Mouse (Mus musculus) kidney, postnatal 0 days (tissue): Measurements from ENCODE around the gene Sertad4. TPM values are rescaled to one million over a fixed set of nuclear protein-coding genes. Genes with fewer than 3 reads are reported as not detected.

Experiments
- ATAC-seq: fragments of 200-750 bp; cut with Nextera tagmentation; replicated peaks from 2 replicates; pipeline ENCODE4 v1.8.0; 2017; ENCODE audit warnings: low read depth, moderate number of reproducible peaks, moderate TSS enrichment, moderate library complexity; ENCODE audit not compliant: low FRiP score
- DNase-seq: peaks from one replicate; pipeline ENCODE4 v3.0.0-alpha.2; 2016; ENCODE audit warnings: low spot score
- H3K27ac ChIP-seq: fragments of 300-500 bp; sonication (generic); 2 replicates; pipeline ENCODE4 v1.5.1; 2014; ENCODE audit warnings: mild to moderate bottlenecking
- H3K27me3 ChIP-seq: fragments of 300-500 bp; sonication (generic); 2 replicates; pipeline ENCODE4 v1.6.1; 2014; ENCODE audit warnings: low read length, mixed read lengths; ENCODE audit not compliant: insufficient read depth
- H3K36me3 ChIP-seq: fragments of 300-500 bp; sonication (generic); 2 replicates; pipeline ENCODE4 v1.6.1; 2014; ENCODE audit warnings: low read length, mixed read lengths; ENCODE audit not compliant: insufficient read depth
- H3K4me1 ChIP-seq: fragments of 300-500 bp; sonication (generic); replicated peaks from 2 replicates; pipeline ENCODE4 v1.6.1; 2014; ENCODE audit warnings: antibody characterized with exemption, low read length, mixed read lengths; ENCODE audit not compliant: insufficient read depth
- H3K4me2 ChIP-seq: fragments of 300-500 bp; sonication (generic); 2 replicates; pipeline ENCODE4 v1.6.1; 2014; ENCODE audit warnings: mild to moderate bottlenecking, low read length, moderate library complexity, mixed read lengths
- H3K4me3 ChIP-seq: fragments of 300-500 bp; sonication (generic); replicated peaks from 2 replicates; pipeline ENCODE4 v1.5.1; 2014; ENCODE audit warnings: low read depth, low read length
- H3K9ac ChIP-seq: fragments of 300-500 bp; sonication (generic); 2 replicates; pipeline ENCODE4 v1.6.1; 2014; ENCODE audit warnings: low read depth, low read length
- H3K9me3 ChIP-seq: fragments of 300-500 bp; sonication (generic); replicated peaks from 2 replicates; pipeline ENCODE4 v1.6.1; 2016; ENCODE audit warnings: low read length, inconsistent platforms, mixed read lengths
- CTCF ChIP-seq: IDR thresholded peaks from 2 replicates; pipeline ENCODE4 v1.5.1; 2016; ENCODE audit warnings: antibody characterized with exemption, low read depth, mild to moderate bottlenecking, moderate library complexity
- WGBS: fragments of 180-500 bp; shearing (Covaris S2); extraction: QIAGEN DNeasy Blood & Tissue Kit; methylation state at CpG from one replicate; pipeline ENCODE4 v1.1.7; 2014; 5-methylcytosine and 5-hydroxymethylcytosine counted together
- polyA plus RNA-seq: library from polyadenylated mRNA; unstranded; fragments of >200 nt; fragmentation: Nextera tagmentation; extraction: Ambion mirVana; gene quantifications from 2 replicates; pipeline ENCODE4 v1.2.1, GENCODE M21; 2015

The Sertad4 gene
- polyA plus RNA-seq, 1 experiment from 2014 or later, result 20.0 TPM

DNA sequence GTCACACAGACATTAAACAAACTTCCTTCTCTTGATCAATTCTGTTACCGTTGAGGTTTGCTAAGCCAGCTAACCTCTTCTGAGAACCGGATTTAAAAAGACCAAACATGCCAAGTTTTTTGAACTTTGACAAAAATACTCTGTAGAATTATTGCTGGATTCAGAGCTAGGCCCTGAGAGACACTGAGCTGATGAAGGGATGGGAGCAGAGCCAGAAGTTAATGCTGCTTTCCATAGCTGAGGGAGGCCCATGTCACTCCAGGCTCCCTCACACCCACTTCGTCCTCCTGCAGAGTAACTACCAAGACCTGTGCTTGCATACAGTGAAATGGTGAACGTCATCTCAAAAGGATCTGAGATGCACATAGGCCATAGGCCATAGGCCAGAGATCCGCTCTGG, 43.3 kb downstream of the Sertad4 start:
- WGBS, result 72% methylated on average over 5 of the region's 5 CpGs
- Histone ChIP-seq H3K36me3 (no peaks in the 10 kb centered on the region), H3K9ac (no peak overlapping the region), H3K9me3 (no peaks in the 10 kb centered on the region), H3K27ac (no peak overlapping the region), H3K4me2 (no peak overlapping the region), H3K4me1 (no peaks in the 10 kb centered on the region), H3K4me3 (no peak overlapping the region), H3K27me3 (no peaks in the 10 kb centered on the region)
- DNase-seq (peak; percentile 62), ATAC-seq (0 out of 2 replicates have a peak, but pooled peaks have one; percentile 29)
- TF ChIP-seq CTCF, result no peak

DNA sequence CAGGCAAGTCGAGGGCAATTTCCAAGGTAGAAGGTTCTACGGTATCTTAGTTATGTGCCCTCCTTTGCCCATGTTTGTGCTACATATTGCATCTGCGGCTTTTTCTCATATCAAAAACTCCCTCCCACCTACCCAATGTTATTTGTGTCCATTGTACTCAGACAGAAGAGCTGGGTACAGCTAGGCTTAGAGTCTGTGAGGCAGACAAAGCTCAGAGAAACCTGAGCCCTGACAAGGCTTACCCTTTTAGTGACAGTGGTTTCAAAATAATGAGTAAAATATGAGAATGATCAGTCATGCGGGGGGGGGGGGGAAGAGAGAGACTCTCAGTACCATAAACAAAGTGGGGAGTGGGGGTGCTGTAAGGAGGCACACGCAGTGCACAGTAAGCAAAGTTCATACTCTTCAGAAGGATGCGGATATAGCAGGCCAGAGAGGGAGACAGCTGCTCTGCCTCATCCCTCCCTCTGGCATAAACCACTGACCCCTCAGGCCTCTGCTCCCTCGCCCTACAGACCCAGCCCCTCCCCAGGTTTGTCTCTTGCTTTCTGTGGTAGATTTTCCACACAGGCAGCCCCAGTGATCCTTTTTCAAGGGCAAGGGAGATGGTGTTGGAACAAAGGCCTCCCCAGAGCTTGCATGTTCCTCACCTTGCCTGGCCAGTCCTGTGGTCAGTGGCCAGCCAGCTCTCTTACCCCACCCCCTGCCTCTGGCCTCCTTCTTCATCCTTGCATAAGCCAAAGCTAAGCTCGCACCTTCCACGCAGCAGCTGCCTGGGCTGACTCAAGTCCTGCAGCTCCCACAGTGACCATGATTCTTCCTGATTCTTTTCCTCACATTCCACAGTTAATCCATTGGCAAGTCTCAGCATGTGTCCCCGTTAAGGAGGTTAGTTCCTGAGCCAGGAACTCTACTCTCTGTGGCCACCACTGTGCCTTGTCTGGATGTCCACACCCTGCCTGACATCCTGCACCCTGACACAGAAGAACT, 49.1 kb downstream of the Sertad4 start:
- Histone ChIP-seq H3K4me2 (no peak overlapping the region), H3K4me3 (no peak overlapping the region), H3K4me1 (no peaks in the 10 kb centered on the region; the same call in 1 of the 2 replicates), H3K27ac (0 out of 2 replicates have a peak overlapping the region, but pooled peaks have one; percentile 19), H3K36me3 (no peaks in the 10 kb centered on the region), H3K27me3 (no peaks in the 10 kb centered on the region), H3K9ac (no peak overlapping the region), H3K9me3 (no peaks in the 10 kb centered on the region)
- WGBS, result 46% methylated on average over 9 of the region's 10 CpGs
- ATAC-seq (0 out of 2 replicates have a peak, but pooled peaks have one; percentile 36), DNase-seq (peak; percentile 60)
- TF ChIP-seq CTCF, result no peak

DNA sequence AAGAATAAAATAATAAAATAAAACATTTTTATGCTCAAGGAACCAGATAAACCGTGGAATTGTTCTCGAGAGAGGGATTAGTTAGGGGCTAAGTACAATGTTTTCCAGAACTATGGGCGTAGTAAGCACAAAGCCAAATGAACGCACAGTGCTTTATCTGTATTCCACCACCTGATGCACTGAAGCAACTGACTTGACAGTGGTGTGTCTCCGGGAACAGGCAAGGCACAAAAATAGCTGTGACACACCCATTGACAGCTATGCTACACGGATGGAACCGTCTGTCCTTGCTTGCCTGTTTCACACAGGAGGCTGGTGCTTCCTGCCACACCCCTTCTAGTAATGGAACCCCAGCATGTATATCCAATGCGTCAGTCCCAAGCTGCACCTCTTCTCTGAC, 55.2 kb downstream of the Sertad4 start:
- TF ChIP-seq CTCF, result no peak
- H3K4me2 ChIP-seq, result no peak overlapping the region
- H3K4me1 ChIP-seq, result peaks cover 14% of the 10 kb centered on the region
- no peaks in the 10 kb centered on the region for H3K9me3 ChIP-seq
- no peaks in the 10 kb centered on the region for H3K36me3 ChIP-seq
- no peaks in the 10 kb centered on the region for H3K27me3 ChIP-seq
- WGBS, result 88% methylated on average over 8 of the region's 8 CpGs
- no peak overlapping the region for H3K4me3 ChIP-seq
- ATAC-seq (no peak), DNase-seq (no peak)
- no peak overlapping the region for H3K9ac ChIP-seq
- no peak overlapping the region for H3K27ac ChIP-seq

DNA sequence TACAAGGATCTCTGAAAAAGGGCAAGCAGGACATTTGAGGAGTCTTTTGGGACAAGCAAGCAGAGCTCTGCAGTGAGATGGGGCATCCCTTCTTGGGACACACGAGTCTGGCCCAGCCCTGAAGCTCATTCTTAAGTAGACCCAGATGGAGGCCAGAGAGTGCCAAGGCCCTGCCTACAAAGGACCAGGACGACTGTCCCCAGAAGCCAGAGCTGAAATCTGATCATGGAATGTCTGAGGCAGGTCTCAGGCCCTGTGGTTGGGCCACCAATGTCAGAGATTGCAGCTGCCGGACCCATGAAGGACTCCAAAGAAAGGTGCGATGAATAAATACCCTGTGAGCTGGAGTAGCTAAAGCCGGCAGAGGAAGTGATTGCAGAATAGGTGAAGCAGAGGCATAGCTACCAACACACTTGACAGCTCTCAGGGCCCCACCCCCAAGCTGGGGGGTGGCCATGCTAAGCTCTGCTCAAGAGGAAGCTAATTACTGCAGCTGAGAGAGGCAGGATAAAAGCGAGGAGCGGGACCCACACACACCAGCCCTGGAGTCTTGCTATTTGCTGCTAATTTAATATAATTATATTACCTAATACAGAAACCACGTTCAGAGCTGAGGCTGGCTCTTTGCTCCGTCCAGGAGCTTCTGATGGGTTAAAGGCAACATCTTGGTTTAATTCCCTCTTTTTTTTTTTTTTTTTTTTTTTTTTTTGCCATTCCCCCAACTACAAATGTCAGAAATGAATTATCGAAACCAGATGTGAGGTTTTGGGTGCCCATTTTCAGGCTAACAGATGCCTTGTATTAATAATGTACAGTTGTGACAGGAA, 56.2 kb downstream of the Sertad4 start:
- ATAC-seq (no peak), DNase-seq (no peak)
- no peak for TF ChIP-seq CTCF
- H3K9ac ChIP-seq, result no peak overlapping the region
- H3K4me2 ChIP-seq, result no peak overlapping the region
- H3K9me3 ChIP-seq, result no peaks in the 10 kb centered on the region
- H3K4me3 ChIP-seq, result no peak overlapping the region
- H3K27me3 ChIP-seq, result no peaks in the 10 kb centered on the region
- no peaks in the 10 kb centered on the region for H3K36me3 ChIP-seq
- WGBS, result 36% methylated on average over 10 of the region's 10 CpGs
- H3K4me1 ChIP-seq, result peaks cover 14% of the 10 kb centered on the region
- peak overlapping the region; percentile 85 for H3K27ac ChIP-seq

DNA sequence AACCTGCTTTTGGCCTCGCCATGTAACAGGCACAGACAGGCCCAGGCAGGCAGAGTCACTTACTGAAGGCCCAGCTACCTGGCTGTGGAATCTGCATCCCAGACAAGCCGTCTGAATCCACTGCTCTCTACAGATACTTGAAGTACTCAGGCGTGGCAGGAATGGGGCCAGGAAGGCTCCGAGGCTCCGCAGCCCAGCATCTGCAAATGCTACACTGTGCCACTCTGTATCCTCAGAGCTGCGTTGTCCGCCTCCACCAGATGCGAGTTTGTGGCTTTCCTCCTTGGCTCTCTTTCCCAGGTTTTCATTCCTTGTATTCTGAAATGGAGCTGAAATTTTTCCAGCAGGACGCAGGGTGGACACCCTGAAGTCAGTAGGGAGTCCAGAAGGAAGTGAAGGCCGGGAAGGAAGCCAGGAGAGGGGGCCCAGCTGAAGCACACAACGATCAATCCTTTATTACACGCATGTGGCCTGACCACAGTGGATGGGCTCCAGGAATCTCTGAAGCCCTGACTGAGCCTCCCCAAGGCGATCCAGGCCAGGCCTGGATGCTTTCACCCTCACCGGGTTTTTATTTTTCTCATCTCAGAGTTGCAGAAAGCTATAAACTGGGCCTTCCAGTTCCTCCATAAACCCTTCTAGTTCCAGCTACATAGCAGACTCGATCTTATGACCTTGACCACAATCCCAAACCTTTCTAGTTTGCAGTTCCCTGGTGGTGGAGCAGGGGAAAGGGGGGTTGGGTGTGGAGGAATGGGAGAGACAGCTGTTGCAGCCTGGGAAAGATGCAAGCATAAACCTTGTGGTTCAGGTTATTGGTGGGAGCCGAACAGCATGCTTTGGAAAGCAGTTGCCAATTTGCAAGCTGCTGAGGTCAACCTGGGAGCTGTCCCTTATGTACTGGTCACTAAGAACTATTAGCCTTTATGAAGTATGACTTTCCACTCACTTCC, 57.1 kb downstream of the Sertad4 start:
- no peak overlapping the region for H3K4me2 ChIP-seq
- ATAC-seq (peak; percentile 41; the same call in 1 of the 2 replicates), DNase-seq (peak; percentile 89)
- peak overlapping the region; percentile 85 for H3K27ac ChIP-seq
- TF ChIP-seq CTCF, result no peak; the same call in 1 of the 2 replicates
- H3K27me3 ChIP-seq, result no peaks in the 10 kb centered on the region
- peaks cover 14% of the 10 kb centered on the region for H3K4me1 ChIP-seq
- no peaks in the 10 kb centered on the region for H3K9me3 ChIP-seq
- no peak overlapping the region for H3K4me3 ChIP-seq
- no peaks in the 10 kb centered on the region for H3K36me3 ChIP-seq
- WGBS, result 47% methylated on average over 16 of the region's 16 CpGs
- no peak overlapping the region for H3K9ac ChIP-seq
